Mouse (Mus musculus) lung, postnatal 25 days (tissue): ENCODE data around the gene Wdfy2.

Source experiments
- DNase-seq: peaks from one replicate; pipeline ENCODE4 v3.0.0; 2022; ENCODE audit warnings: low spot score

Gene Wdfy2

GRCm38 (mm10) chr14:62936631-62937380 is 99.3 kb downstream of the Wdfy2 start:
- no peak for DNase-seq

- no peak for DNase-seq
Observed at GRCm38 (mm10) chr14:62937675-62938074, 100.2 kb downstream of the Wdfy2 start.

GRCm38 (mm10) chr14:62939435-62939834 is 102.0 kb downstream of the Wdfy2 start:
- no peak for DNase-seq

- peak; percentile 85 for DNase-seq
Observed at GRCm38 (mm10) chr14:62940383-62941074, 103.1 kb downstream of the Wdfy2 start.

- DNase-seq, result no peak
Observed at GRCm38 (mm10) chr14:62946794-62947193, 109.3 kb downstream of the Wdfy2 start.

- no peak for DNase-seq
Observed at GRCm38 (mm10) chr14:62956091-62956490, 118.6 kb downstream of the Wdfy2 start.

- no peak for DNase-seq
Observed at GRCm38 (mm10) chr14:62963632-62964031, 126.2 kb downstream of the Wdfy2 start.

GRCm38 (mm10) chr14:62965342-62965741 is 127.9 kb downstream of the Wdfy2 start:
- DNase-seq, result no peak

- DNase-seq, result peak; percentile 37
Observed at GRCm38 (mm10) chr14:62965811-62966520, 128.5 kb downstream of the Wdfy2 start.

GRCm38 (mm10) chr14:62975046-62975445 is 137.6 kb downstream of the Wdfy2 start:
- DNase-seq, result peak; percentile 55

- DNase-seq, result no peak
Observed at GRCm38 (mm10) chr14:62979815-62980214, 142.3 kb downstream of the Wdfy2 start.

GRCm38 (mm10) chr14:62984410-62984809 is 146.9 kb downstream of the Wdfy2 start, which contains the start of gene Defb48:
TSS of gene Defb48 (minus strand) at chr14:62984510.
- DNase-seq, result no peak

- no peak for DNase-seq
Observed at GRCm38 (mm10) chr14:62991271-62991670, 153.8 kb downstream of the Wdfy2 start.

GRCm38 (mm10) chr14:62991849-62992510 is 154.5 kb downstream of the Wdfy2 start:
- no peak for DNase-seq

GRCm38 (mm10) chr14:62997777-62998176 is 160.3 kb downstream of the Wdfy2 start, which contains the start of gene Defb47:
TSS of gene Defb47 (plus strand) at chr14:62998077.
- DNase-seq, result no peak

GRCm38 (mm10) chr14:62998977-62999376 is 161.5 kb downstream of the Wdfy2 start:
- no peak for DNase-seq

GRCm38 (mm10) chr14:63002588-63002987 is 165.1 kb downstream of the Wdfy2 start:
- no peak for DNase-seq
